Mouse (Mus musculus) olfactory bulb, adult 2 months (tissue): ENCODE measurements around the gene Atg101.

ENCODE experiments used
- CTCF ChIP-seq: fragments of 200-500 bp; IDR thresholded peaks from 2 replicates; pipeline ENCODE4 v1.5.1; 2012; ENCODE audit warnings: low read depth, mild to moderate bottlenecking, low read length, moderate library complexity; ENCODE audit not compliant: insufficient read depth
- POLR2A ChIP-seq: fragments of 200-500 bp; IDR thresholded peaks from 2 replicates; pipeline ENCODE4 v1.6.1; 2012; ENCODE audit warnings: mild to moderate bottlenecking, low read depth, low read length, moderate library complexity; ENCODE audit not compliant: insufficient read depth

DNA sequence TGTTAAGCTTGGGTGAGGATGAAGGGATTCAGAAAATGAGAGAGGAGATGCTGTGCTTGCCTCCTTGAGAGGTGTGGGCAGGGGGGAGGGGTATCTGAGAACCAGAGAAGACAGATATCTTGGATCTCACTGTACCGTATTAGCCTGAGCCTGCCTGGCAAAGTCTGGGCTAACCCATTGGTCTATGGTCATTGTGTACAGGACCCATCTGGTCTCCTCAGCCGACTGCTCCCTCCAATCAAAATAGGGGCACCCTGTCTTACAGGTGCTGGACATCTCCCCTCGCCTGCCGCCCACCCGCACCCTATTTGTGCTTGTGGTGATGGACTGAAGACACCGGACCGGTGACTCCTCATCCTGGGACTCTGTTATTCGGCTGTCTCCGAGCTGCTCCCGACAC, 11.5 kb downstream of the Atg101 start:
- TF ChIP-seq CTCF (no peak), POLR2A (no peak)
